Mouse (Mus musculus) bone marrow macrophage, adult 2 months (primary cell): ENCODE data around the gene Pigt.

Experiments used
- CTCF ChIP-seq: IDR thresholded peaks from 2 replicates; pipeline ENCODE4 v1.5.1; 2012; ENCODE audit warnings: low read depth, mild to moderate bottlenecking, low read length, moderate library complexity
- POLR2A ChIP-seq: IDR thresholded peaks from 2 replicates; pipeline ENCODE4 v1.6.1; 2012; ENCODE audit warnings: mild to moderate bottlenecking, low read depth, low read length, borderline replicate concordance

DNA sequence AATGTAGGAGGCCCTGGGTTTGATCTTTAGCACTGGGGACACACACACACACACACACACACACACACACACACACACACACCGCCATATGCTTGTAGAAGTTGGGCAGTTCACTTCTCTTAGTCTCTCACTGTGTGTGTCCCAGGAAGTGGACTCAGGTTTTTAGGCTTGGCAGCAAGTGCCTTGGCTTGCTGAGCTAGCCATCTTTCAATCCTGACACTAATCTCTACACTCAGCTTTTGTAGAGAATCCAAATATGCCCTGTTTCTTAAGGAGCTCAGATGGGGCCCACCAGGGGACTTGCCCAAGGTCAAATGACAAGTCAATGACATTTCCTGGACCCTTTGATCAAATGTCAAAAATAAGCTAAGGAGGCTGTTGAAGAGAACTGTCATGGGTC is 40.9 kb upstream of the Pigt start:
- no peak for TF ChIP-seq POLR2A
- TF ChIP-seq CTCF, result no peak
